Mouse (Mus musculus) limb, embryonic 15.5 days (tissue): ENCODE measurements at regions not wholly inside any gene's neighbourhood (a gene's known extent, or its start where the extent isn't known, plus 50 kb on each side); places are given as distances from the start of the nearest gene placed in this dataset.

Experiments
- ATAC-seq: fragments of 200-750 bp; cut with Nextera tagmentation; 2 replicates; pipeline ENCODE4 v1.8.0; 2017; ENCODE audit warnings: low read depth, moderate TSS enrichment; ENCODE audit not compliant: insufficient number of reproducible peaks, low FRiP score, low TSS enrichment
- H3K27ac ChIP-seq: fragments of 300-500 bp; sonication (generic); 2 replicates; pipeline ENCODE4 v1.5.1; 2015; ENCODE audit warnings: moderate library complexity, mild to moderate bottlenecking, inconsistent platforms
- H3K27me3 ChIP-seq: fragments of 300-500 bp; sonication (generic); 2 replicates; pipeline ENCODE4 v1.6.1; 2015; ENCODE audit warnings: inconsistent platforms
- H3K36me3 ChIP-seq: fragments of 300-500 bp; sonication (generic); 2 replicates; pipeline ENCODE4 v1.6.1; 2015; ENCODE audit warnings: inconsistent platforms
- H3K4me1 ChIP-seq: fragments of 300-500 bp; sonication (generic); 2 replicates; pipeline ENCODE4 v1.6.1; 2015; ENCODE audit warnings: inconsistent platforms
- H3K4me2 ChIP-seq: fragments of 300-500 bp; sonication (generic); 2 replicates; pipeline ENCODE4 v1.6.1; 2015; ENCODE audit warnings: mild to moderate bottlenecking, inconsistent platforms
- H3K4me3 ChIP-seq: fragments of 300-500 bp; sonication (generic); 2 replicates; pipeline ENCODE4 v1.5.1; 2015; ENCODE audit warnings: mild to moderate bottlenecking, inconsistent platforms
- H3K9ac ChIP-seq: fragments of 300-500 bp; sonication (generic); 2 replicates; pipeline ENCODE4 v1.6.1; 2015; ENCODE audit warnings: inconsistent platforms
- H3K9me3 ChIP-seq: fragments of 300-500 bp; sonication (generic); 2 replicates; pipeline ENCODE4 v1.6.1; 2016; ENCODE audit warnings: inconsistent platforms
- WGBS: fragments of 180-500 bp; shearing (Covaris S2); methylation state at CpG from one replicate; pipeline ENCODE4 v1.1.7; 2015; 5-methylcytosine and 5-hydroxymethylcytosine counted together

- Histone ChIP-seq H3K4me3 (no peak overlapping the region), H3K27me3 (no peaks in the 10 kb centered on the region), H3K36me3 (no peaks in the 10 kb centered on the region), H3K27ac (no peak overlapping the region), H3K4me1 (no peaks in the 10 kb centered on the region), H3K4me2 (no peak overlapping the region), H3K9ac (no peak overlapping the region), H3K9me3 (no peaks in the 10 kb centered on the region)
- ATAC-seq, result no peak
- 54% methylated on average over 1 of the region's 1 CpGs for WGBS
Observed at GRCm38 (mm10) chr14:114685133-114685532, 406.9 kb upstream of the Gpc5 start.

GRCm38 (mm10) chr14:114694930-114695329 lies 397.1 kb upstream of the Gpc5 start:
- no peak for ATAC-seq
- no peaks in the 10 kb centered on the region for H3K36me3 ChIP-seq
- no peaks in the 10 kb centered on the region for H3K4me1 ChIP-seq
- WGBS, result 70% methylated on average over 1 of the region's 1 CpGs
- no peak overlapping the region for H3K27ac ChIP-seq
- H3K9me3 ChIP-seq, result no peaks in the 10 kb centered on the region
- no peaks in the 10 kb centered on the region for H3K27me3 ChIP-seq
- H3K4me2 ChIP-seq, result no peak overlapping the region
- H3K4me3 ChIP-seq, result no peak overlapping the region
- no peak overlapping the region for H3K9ac ChIP-seq

- Histone ChIP-seq H3K9me3 (no peaks in the 10 kb centered on the region), H3K36me3 (no peaks in the 10 kb centered on the region), H3K27ac (no peak overlapping the region), H3K4me3 (no peak overlapping the region), H3K27me3 (no peaks in the 10 kb centered on the region), H3K9ac (no peak overlapping the region), H3K4me1 (no peaks in the 10 kb centered on the region), H3K4me2 (no peak overlapping the region)
- WGBS, result 57% methylated on average over 4 of the region's 4 CpGs
- ATAC-seq, result no peak
Observed at GRCm38 (mm10) chr14:114697543-114697942, 394.5 kb upstream of the Gpc5 start.

GRCm38 (mm10) chr14:114723080-114723479 lies 368.9 kb upstream of the Gpc5 start:
- Histone ChIP-seq H3K4me3 (no peak overlapping the region), H3K4me1 (no peaks in the 10 kb centered on the region), H3K4me2 (no peak overlapping the region), H3K9ac (no peak overlapping the region), H3K9me3 (no peaks in the 10 kb centered on the region), H3K27ac (no peak overlapping the region), H3K36me3 (no peaks in the 10 kb centered on the region), H3K27me3 (no peaks in the 10 kb centered on the region)
- 54% methylated on average over 1 of the region's 1 CpGs for WGBS
- ATAC-seq, result no peak

GRCm38 (mm10) chr14:114767323-114767722 lies 324.7 kb upstream of the Gpc5 start:
- H3K4me3 ChIP-seq, result no peak overlapping the region
- no peaks in the 10 kb centered on the region for H3K27me3 ChIP-seq
- no peak overlapping the region for H3K4me2 ChIP-seq
- no peak overlapping the region for H3K9ac ChIP-seq
- H3K9me3 ChIP-seq, result no peaks in the 10 kb centered on the region
- WGBS, result 74% methylated on average over 5 of the region's 5 CpGs
- H3K27ac ChIP-seq, result no peak overlapping the region
- H3K36me3 ChIP-seq, result no peaks in the 10 kb centered on the region
- no peaks in the 10 kb centered on the region for H3K4me1 ChIP-seq
- ATAC-seq, result no peak

- 66% methylated on average over 2 of the region's 2 CpGs for WGBS
- Histone ChIP-seq H3K9me3 (no peaks in the 10 kb centered on the region), H3K4me1 (no peaks in the 10 kb centered on the region), H3K9ac (no peak overlapping the region), H3K4me2 (no peak overlapping the region), H3K27me3 (no peaks in the 10 kb centered on the region), H3K4me3 (no peak overlapping the region), H3K27ac (no peak overlapping the region), H3K36me3 (no peaks in the 10 kb centered on the region)
- ATAC-seq, result no peak
Observed at GRCm38 (mm10) chr14:114776723-114777122, 315.3 kb upstream of the Gpc5 start.

- WGBS, result 84% methylated on average over 3 of the region's 3 CpGs
- Histone ChIP-seq H3K27ac (no peak overlapping the region), H3K4me3 (no peak overlapping the region), H3K9me3 (no peaks in the 10 kb centered on the region), H3K36me3 (no peaks in the 10 kb centered on the region), H3K4me1 (no peaks in the 10 kb centered on the region), H3K27me3 (no peaks in the 10 kb centered on the region), H3K9ac (no peak overlapping the region), H3K4me2 (no peak overlapping the region)
- ATAC-seq, result no peak
Observed at GRCm38 (mm10) chr14:114781821-114782220, 310.2 kb upstream of the Gpc5 start.

GRCm38 (mm10) chr14:114790946-114791830 lies 300.8 kb upstream of the Gpc5 start:
- no peak overlapping the region for H3K4me3 ChIP-seq

GRCm38 (mm10) chr14:114791831-114792224 lies 300.2 kb upstream of the Gpc5 start:
- 53% methylated on average over 4 of the region's 4 CpGs for WGBS
- no peaks in the 10 kb centered on the region for H3K36me3 ChIP-seq
- H3K4me1 ChIP-seq, result no peaks in the 10 kb centered on the region
- H3K4me2 ChIP-seq, result no peak overlapping the region
- H3K9me3 ChIP-seq, result no peaks in the 10 kb centered on the region
- no peak overlapping the region for H3K27ac ChIP-seq
- H3K9ac ChIP-seq, result no peak overlapping the region
- no peak for ATAC-seq
- H3K4me3 ChIP-seq, result no peak overlapping the region
- H3K27me3 ChIP-seq, result no peaks in the 10 kb centered on the region; the same call in 1 of the 2 replicates

More at GRCm38 (mm10) chr14:114790946-114791830, 300.8 kb upstream of the Gpc5 start:
- no peak overlapping the region for H3K9ac ChIP-seq
- no peak for ATAC-seq
- WGBS, result 22% methylated on average over 13 of the region's 13 CpGs
- no peaks in the 10 kb centered on the region for H3K36me3 ChIP-seq
- no peaks in the 10 kb centered on the region for H3K4me1 ChIP-seq
- H3K4me2 ChIP-seq, result 0 out of 2 replicates have a peak overlapping the region, but pooled peaks have one; percentile 25
- H3K27me3 ChIP-seq, result no peaks in the 10 kb centered on the region; the same call in 1 of the 2 replicates
- H3K9me3 ChIP-seq, result no peaks in the 10 kb centered on the region
- no peak overlapping the region for H3K27ac ChIP-seq

GRCm38 (mm10) chr14:114804643-114805042 lies 287.4 kb upstream of the Gpc5 start:
- H3K36me3 ChIP-seq, result no peaks in the 10 kb centered on the region
- no peaks in the 10 kb centered on the region for H3K4me1 ChIP-seq
- H3K9me3 ChIP-seq, result no peaks in the 10 kb centered on the region
- H3K4me2 ChIP-seq, result no peak overlapping the region
- no peaks in the 10 kb centered on the region for H3K27me3 ChIP-seq
- ATAC-seq, result no peak
- H3K9ac ChIP-seq, result no peak overlapping the region
- 89% methylated on average over 11 of the region's 11 CpGs for WGBS
- H3K4me3 ChIP-seq, result no peak overlapping the region
- no peak overlapping the region for H3K27ac ChIP-seq

GRCm38 (mm10) chr14:114808621-114809020 lies 283.4 kb upstream of the Gpc5 start:
- no peak overlapping the region for H3K27ac ChIP-seq
- no peak for ATAC-seq
- H3K4me3 ChIP-seq, result no peak overlapping the region
- H3K36me3 ChIP-seq, result no peaks in the 10 kb centered on the region
- no peaks in the 10 kb centered on the region for H3K27me3 ChIP-seq
- H3K9ac ChIP-seq, result no peak overlapping the region
- H3K9me3 ChIP-seq, result no peaks in the 10 kb centered on the region
- H3K4me1 ChIP-seq, result no peaks in the 10 kb centered on the region
- 71% methylated on average over 2 of the region's 2 CpGs for WGBS
- no peak overlapping the region for H3K4me2 ChIP-seq

GRCm38 (mm10) chr14:114820677-114821076 lies 271.3 kb upstream of the Gpc5 start:
- Histone ChIP-seq H3K27ac (no peak overlapping the region), H3K4me1 (no peaks in the 10 kb centered on the region), H3K4me3 (no peak overlapping the region), H3K36me3 (no peaks in the 10 kb centered on the region), H3K9me3 (no peaks in the 10 kb centered on the region), H3K4me2 (no peak overlapping the region), H3K27me3 (no peaks in the 10 kb centered on the region), H3K9ac (no peak overlapping the region)
- no peak for ATAC-seq
- 39% methylated on average over 1 of the region's 1 CpGs for WGBS
